8 mouse cellular contexts compared by ENCODE assay signal in the genomic region with DNA sequence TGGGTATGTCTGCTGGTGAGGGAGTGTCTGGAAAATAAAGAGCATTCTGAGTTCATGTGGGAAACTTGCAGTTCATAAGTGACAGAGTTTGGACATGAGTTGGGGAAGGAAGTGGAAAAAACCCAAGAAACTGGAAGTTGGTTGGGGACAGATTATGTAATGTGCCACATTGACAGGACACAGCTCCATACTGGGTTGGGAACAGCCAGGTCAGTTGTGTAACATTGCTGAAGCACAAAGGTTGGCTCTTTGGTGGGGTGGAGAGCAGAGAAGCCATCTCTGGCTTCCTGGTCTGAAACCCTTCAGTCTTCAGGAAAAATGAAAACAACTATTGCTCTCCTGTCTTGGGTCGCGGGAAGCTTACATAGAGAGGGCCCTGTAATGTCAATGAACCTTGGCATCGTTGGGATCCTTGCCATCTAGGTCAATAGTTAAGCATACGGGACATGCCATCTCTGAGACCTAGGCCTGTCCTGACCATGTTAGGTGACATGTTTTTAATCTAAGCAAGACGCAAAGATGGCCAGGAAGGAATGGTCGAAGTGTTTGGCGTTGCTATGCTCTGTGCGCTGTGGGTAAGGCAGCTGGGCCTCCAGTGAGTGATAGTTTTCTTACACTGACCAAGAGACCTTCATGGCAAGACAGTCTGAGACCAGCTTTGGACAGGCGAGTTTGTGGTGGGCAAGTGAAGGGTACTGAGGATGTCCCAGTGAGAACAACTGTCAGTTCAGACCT. TPM values are rescaled to one million over a fixed set of nuclear protein-coding genes. Genes with fewer than 3 reads are reported as not detected.
DNase-seq lines count a peak whose midpoint lies in the region; ATAC-seq lines count a peak whose summit lies in the region.

No protein-coding gene starts in this region.

- no peak for ATAC-seq in hindbrain, embryonic 13.5 days (ENCODE audit: low FRiP score)

- WGBS in hindbrain, embryonic 13.5 days, result 93% methylated on average over 9 of the region's 9 CpGs

- peak overlapping the region; percentile 78; the same call in 1 of the 2 replicates for H3K4me2 ChIP-seq in hindbrain, embryonic 13.5 days

- peak; percentile 40 to 49 for DNase-seq in heart, adult 18-20 months
- no peak for DNase-seq in heart, adult 8-10 months (ENCODE audit: low spot score)
- peak; percentile 33 for DNase-seq in brain, adult 2 months (ENCODE audit: low read depth, low spot score)
- DNase-seq in lung, postnatal 14 days, result peak; percentile 27
- DNase-seq in spleen, postnatal 14 days (ENCODE audit: low spot score in 2 of 2), result no peak
- DNase-seq in urinary bladder, postnatal 25 days (ENCODE audit: low spot score), result no peak
- DNase-seq in thymus, adult 18-20 months, result no peak

- no peaks in the 10 kb centered on the region for H3K9me3 ChIP-seq in hindbrain, embryonic 13.5 days

- H3K4me3 ChIP-seq in hindbrain, embryonic 13.5 days, result peak overlapping the region; percentile 65; the same call in 1 of the 2 replicates

- H3K27ac ChIP-seq in hindbrain, embryonic 13.5 days, result no peak overlapping the region

- H3K9ac ChIP-seq in hindbrain, embryonic 13.5 days, result peak overlapping the region; percentile 79; the same call in 1 of the 2 replicates

- peaks cover 24% of the 10 kb centered on the region for H3K4me1 ChIP-seq in hindbrain, embryonic 13.5 days (replicated peaks)

- peaks cover 46% of the 10 kb centered on the region for H3K27me3 ChIP-seq in hindbrain, embryonic 13.5 days

- no peaks in the 10 kb centered on the region for H3K36me3 ChIP-seq in hindbrain, embryonic 13.5 days

RNA-seq across cellular contexts. Expression of a gene that starts 0.8 kb away (rescaled TPM):
- total RNA-seq in heart, adult 18-20 months (2021), result 10 to 100 TPM; 19.1 to 21.1 TPM
- total RNA-seq in heart, adult 8-10 months (2022), result 10 to 100 TPM; 19.4 to 22.3 (median 20.0) TPM
- 1.5 and 1.7 TPM in 2 replicates for polyA plus RNA-seq in hindbrain, embryonic 13.5 days (2015; fragmentation: Nextera tagmentation; extraction: Ambion mirVana)

RNA-seq across cellular contexts. Expression of a gene that starts 17.3 kb away (rescaled TPM):
- 10 to 100 TPM; 17.3 to 21.3 TPM for total RNA-seq in heart, adult 18-20 months (2021)
- 10 to 100 TPM; 16.8 to 25.4 (median 21.6) TPM for total RNA-seq in heart, adult 8-10 months (2022)
- 55.3 and 58.7 TPM in 2 replicates for polyA plus RNA-seq in hindbrain, embryonic 13.5 days (2015; fragmentation: Nextera tagmentation; extraction: Ambion mirVana)

RNA-seq across cellular contexts. Expression of a gene that starts 17.6 kb away (rescaled TPM):
- total RNA-seq in heart, adult 18-20 months (2021), result 10 to 100 TPM; 10.1 to 12.4 TPM
- 10 to 100 TPM; 11.1 to 16.5 (median 13.6) TPM for total RNA-seq in heart, adult 8-10 months (2022)
- 6.4 and 8.6 TPM in 2 replicates for polyA plus RNA-seq in hindbrain, embryonic 13.5 days (2015; fragmentation: Nextera tagmentation; extraction: Ambion mirVana)

RNA-seq across cellular contexts. Expression of a gene that starts 55.6 kb away (rescaled TPM):
- 1 to 10 TPM; 5.6 to 5.8 TPM for total RNA-seq in heart, adult 18-20 months (2021)
- total RNA-seq in heart, adult 8-10 months (2022), result 10 to 100 TPM in 1 of 4 experiments, 1 to 10 TPM in 3; 5.6 to 11.1 (median 6.1) TPM
- polyA plus RNA-seq in hindbrain, embryonic 13.5 days (2015; fragmentation: Nextera tagmentation; extraction: Ambion mirVana), result 4.4 and 4.6 TPM in 2 replicates

RNA-seq across cellular contexts. Expression of a gene that starts 56.2 kb away (rescaled TPM):
- total RNA-seq in heart, adult 18-20 months (2021), result 10 to 100 TPM; 18.2 to 19.3 TPM
- total RNA-seq in heart, adult 8-10 months (2022), result 10 to 100 TPM; 17.7 to 23.2 (median 22.2) TPM
- polyA plus RNA-seq in hindbrain, embryonic 13.5 days (2015; fragmentation: Nextera tagmentation; extraction: Ambion mirVana), result 27.0 and 27.9 TPM in 2 replicates

Comparison
In these comparisons a context has a peak if more than half of its experiments do, and no peak if none do; other contexts are left out.
1. DNase-seq: peak in heart, adult 18-20 months (2 of 2), brain, adult 2 months (single experiment) and lung, postnatal 14 days (single experiment); none in heart, adult 8-10 months (single experiment), spleen, postnatal 14 days (0 of 2), urinary bladder, postnatal 25 days (single experiment) and thymus, adult 18-20 months (0 of 2).